Mouse (Mus musculus): ENCODE data around the gene Mtch1. TPM values are rescaled to one million over a fixed set of nuclear protein-coding genes. Genes with fewer than 3 reads are reported as not detected.

Mtch1 gene
- polyA plus RNA-seq, 1 experiment from 2014 or later, result 350 TPM

DNA sequence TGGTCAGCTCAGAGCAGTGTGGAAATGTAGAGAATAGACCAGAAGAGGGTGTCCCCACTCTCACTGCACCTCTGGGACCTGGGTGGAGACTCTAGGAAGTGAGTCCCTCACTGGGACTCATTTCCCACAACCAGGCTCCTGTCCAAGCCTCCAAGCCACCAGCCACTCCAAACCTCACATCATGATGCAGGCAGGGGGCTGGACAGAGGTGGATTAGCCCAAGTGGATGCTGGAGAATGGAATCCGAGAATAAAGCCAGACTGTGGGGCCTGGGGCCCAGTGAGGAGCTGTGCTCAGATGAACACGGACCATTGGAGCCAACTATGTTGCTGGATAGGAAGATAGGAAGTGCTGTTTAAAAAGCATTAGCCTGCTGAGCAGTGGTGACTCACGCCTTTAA, 30.8 kb downstream of the Mtch1 start:
- WGBS, result 69% methylated on average over 3 of the region's 3 CpGs
- no peaks in the 10 kb centered on the region; the same call in 1 of the 2 replicates for H3K27me3 ChIP-seq (replicated peaks; ENCODE audit: insufficient read depth, low read length)
- H3K4me2 ChIP-seq (replicated peaks; ENCODE audit: low read depth, low read length), result no peak overlapping the region
- no peak overlapping the region for H3K27ac ChIP-seq (ENCODE audit: low read length)
- ATAC-seq (no peak), DNase-seq (ENCODE audit: low spot score) (no peak)
- TF ChIP-seq CTCF (IDR thresholded peaks at IDR 0.05), result no peak
- TF ChIP-seq EP300 (IDR thresholded peaks at IDR 0.05), result no peak
- no peaks in the 10 kb centered on the region for H3K4me1 ChIP-seq (ENCODE audit: insufficient read depth, low read depth, low read length)
- no peaks in the 10 kb centered on the region for H3K36me3 ChIP-seq (ENCODE audit: insufficient read depth, low read length)
- no peaks in the 10 kb centered on the region; the same call in 1 of the 2 replicates for H3K9me3 ChIP-seq (ENCODE audit: low read length)
- no peak overlapping the region for H3K9ac ChIP-seq (replicated peaks; ENCODE audit: low read depth)
- H3K4me3 ChIP-seq (ENCODE audit: low read depth, low read length), result no peak overlapping the region

DNA sequence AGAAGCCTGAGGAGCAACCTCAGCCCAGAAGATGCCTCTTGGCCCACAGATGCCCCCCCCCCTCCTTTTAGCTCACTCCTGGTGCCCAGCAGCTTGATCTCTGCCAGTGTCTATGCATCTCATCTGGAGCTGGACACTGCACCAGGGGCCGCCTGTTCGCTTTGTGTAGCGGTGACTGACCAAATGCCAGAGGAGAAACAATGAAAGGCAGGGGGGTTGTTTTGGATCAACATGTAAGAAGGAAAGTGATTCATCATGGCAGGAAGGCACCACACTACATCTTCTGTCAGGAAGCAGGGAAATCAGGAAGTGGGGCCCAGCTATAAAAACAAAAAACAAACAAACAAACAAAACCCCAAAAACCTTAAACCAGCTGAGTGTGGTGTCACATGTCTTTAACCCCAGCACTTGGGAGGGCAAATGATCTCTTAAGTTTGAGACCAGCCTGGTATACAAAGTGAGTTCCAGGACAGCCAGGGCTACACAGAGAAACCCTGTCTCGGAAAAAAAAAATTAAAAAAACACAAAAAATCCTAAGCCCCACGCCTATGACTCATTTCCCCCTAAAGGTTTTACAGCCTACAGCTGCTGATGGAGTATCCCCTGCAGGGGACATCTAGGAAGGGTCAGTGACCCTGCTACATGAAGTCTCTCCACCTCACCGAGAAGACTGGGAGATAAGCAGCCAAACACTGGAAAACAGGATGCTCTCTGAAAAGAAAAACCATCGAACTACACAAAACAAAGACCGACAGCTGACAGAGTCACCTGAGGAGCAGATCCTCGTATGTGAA, 31.9 kb downstream of the Mtch1 start:
- H3K27ac ChIP-seq (ENCODE audit: low read length), result no peak overlapping the region
- ATAC-seq (peak; percentile 53; the same call in 1 of the 2 replicates), DNase-seq (ENCODE audit: low spot score) (peak; percentile 27)
- H3K9ac ChIP-seq (replicated peaks; ENCODE audit: low read depth), result no peak overlapping the region
- no peaks in the 10 kb centered on the region; the same call in 1 of the 2 replicates for H3K9me3 ChIP-seq (ENCODE audit: low read length)
- H3K27me3 ChIP-seq (replicated peaks; ENCODE audit: insufficient read depth, low read length), result no peaks in the 10 kb centered on the region
- no peaks in the 10 kb centered on the region for H3K36me3 ChIP-seq (ENCODE audit: insufficient read depth, low read length)
- 50% methylated on average over 9 of the region's 9 CpGs for WGBS
- no peak overlapping the region for H3K4me2 ChIP-seq (replicated peaks; ENCODE audit: low read depth, low read length)
- no peaks in the 10 kb centered on the region for H3K4me1 ChIP-seq (ENCODE audit: insufficient read depth, low read depth, low read length)
- no peak overlapping the region for H3K4me3 ChIP-seq (ENCODE audit: low read depth, low read length)
- TF ChIP-seq EP300 (IDR thresholded peaks at IDR 0.05), result no peak
- no peak for TF ChIP-seq CTCF (IDR thresholded peaks at IDR 0.05)

DNA sequence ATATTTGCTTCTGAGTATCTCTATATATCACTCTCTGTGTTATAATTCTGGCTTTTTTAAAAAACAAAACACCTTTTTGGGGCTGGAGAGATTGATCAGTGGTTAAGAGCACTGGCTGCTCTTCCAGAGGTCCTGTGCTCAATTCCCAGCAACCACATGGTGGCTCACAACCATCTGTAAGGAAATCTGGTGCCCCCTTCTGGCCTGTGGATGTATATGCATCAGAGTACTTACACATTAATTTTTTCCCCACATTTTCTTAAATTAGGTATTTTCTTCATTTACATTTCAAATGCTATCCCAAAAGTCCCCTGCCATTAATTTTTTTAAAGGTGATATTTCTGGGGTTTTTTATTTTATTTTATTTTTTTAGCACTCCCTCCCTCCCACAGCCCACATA, 34.4 kb downstream of the Mtch1 start:
- Histone ChIP-seq H3K4me2 (replicated peaks; ENCODE audit: low read depth, low read length) (no peak overlapping the region), H3K4me1 (ENCODE audit: insufficient read depth, low read depth, low read length) (no peaks in the 10 kb centered on the region), H3K36me3 (ENCODE audit: insufficient read depth, low read length) (no peaks in the 10 kb centered on the region), H3K4me3 (ENCODE audit: low read depth, low read length) (no peak overlapping the region), H3K9ac (replicated peaks; ENCODE audit: low read depth) (no peak overlapping the region), H3K9me3 (ENCODE audit: low read length) (no peaks in the 10 kb centered on the region; the same call in 1 of the 2 replicates), H3K27me3 (replicated peaks; ENCODE audit: insufficient read depth, low read length) (no peaks in the 10 kb centered on the region), H3K27ac (ENCODE audit: low read length) (no peak overlapping the region)
- TF ChIP-seq EP300 (IDR thresholded peaks at IDR 0.05) (no peak), CTCF (IDR thresholded peaks at IDR 0.05) (peak; percentile 34)
- no peak for ATAC-seq
- DNase-seq (ENCODE audit: low spot score), result no peak

DNA sequence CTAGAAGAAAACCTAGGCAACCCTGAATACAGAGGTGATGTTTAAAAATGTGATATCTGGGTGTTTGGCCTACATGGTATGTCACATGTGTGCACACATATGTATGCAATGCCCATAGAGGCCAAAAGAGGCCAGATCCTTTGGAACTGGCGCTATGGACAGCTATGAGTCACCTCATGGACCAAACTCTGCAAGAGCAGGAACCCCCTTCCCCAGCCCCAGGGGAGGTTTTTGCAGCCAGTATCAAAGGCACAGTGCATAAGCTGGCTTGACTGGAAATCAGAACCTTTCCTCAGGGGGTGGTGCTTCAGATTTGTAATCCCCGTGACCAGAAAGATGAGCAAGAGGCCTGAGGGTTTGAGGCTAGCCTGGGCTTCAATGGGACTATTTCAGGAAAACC, 35.7 kb downstream of the Mtch1 start:
- DNase-seq (ENCODE audit: low spot score) (no peak), ATAC-seq (no peak)
- Histone ChIP-seq H3K9ac (replicated peaks; ENCODE audit: low read depth) (no peak overlapping the region), H3K9me3 (ENCODE audit: low read length) (no peaks in the 10 kb centered on the region; the same call in 1 of the 2 replicates), H3K27me3 (replicated peaks; ENCODE audit: insufficient read depth, low read length) (no peaks in the 10 kb centered on the region), H3K4me2 (replicated peaks; ENCODE audit: low read depth, low read length) (no peak overlapping the region), H3K4me3 (ENCODE audit: low read depth, low read length) (no peak overlapping the region), H3K36me3 (ENCODE audit: insufficient read depth, low read length) (no peaks in the 10 kb centered on the region), H3K27ac (ENCODE audit: low read length) (no peak overlapping the region), H3K4me1 (ENCODE audit: insufficient read depth, low read depth, low read length) (no peaks in the 10 kb centered on the region)
- TF ChIP-seq EP300 (IDR thresholded peaks at IDR 0.05), result no peak
- TF ChIP-seq CTCF (IDR thresholded peaks at IDR 0.05), result no peak
- 89% methylated on average over 2 of the region's 2 CpGs for whole genome bisulfite sequencing

DNA sequence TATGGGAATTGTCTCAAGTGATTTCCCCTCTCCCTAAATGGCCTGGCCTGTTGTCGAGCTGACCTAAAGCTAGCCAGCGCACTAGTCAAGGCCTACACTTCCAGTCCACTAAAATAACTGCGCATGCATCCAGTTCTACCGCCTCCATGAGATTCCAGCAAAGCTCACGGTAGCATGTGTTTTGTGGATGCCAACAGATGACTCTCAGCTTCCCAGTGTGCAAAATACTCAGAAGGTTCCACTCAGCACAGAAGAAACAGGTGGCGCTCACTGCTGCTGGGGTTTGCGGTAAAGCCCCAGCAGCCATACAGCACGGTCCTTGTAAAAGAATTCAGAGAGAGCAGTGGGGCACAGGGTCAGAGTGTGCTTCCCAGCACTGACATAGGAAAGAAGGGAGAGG, 36.1 kb downstream of the Mtch1 start:
- H3K4me2 ChIP-seq (replicated peaks; ENCODE audit: low read depth, low read length), result no peak overlapping the region
- no peaks in the 10 kb centered on the region; the same call in 1 of the 2 replicates for H3K9me3 ChIP-seq (ENCODE audit: low read length)
- H3K9ac ChIP-seq (replicated peaks; ENCODE audit: low read depth), result no peak overlapping the region
- no peaks in the 10 kb centered on the region for H3K27me3 ChIP-seq (replicated peaks; ENCODE audit: insufficient read depth, low read length)
- no peak for TF ChIP-seq CTCF (IDR thresholded peaks at IDR 0.05)
- no peak overlapping the region for H3K4me3 ChIP-seq (ENCODE audit: low read depth, low read length)
- H3K36me3 ChIP-seq (ENCODE audit: insufficient read depth, low read length), result no peaks in the 10 kb centered on the region
- no peak for DNase-seq (ENCODE audit: low spot score)
- no peaks in the 10 kb centered on the region for H3K4me1 ChIP-seq (ENCODE audit: insufficient read depth, low read depth, low read length)
- WGBS, result 86% methylated on average over 8 of the region's 8 CpGs
- no peak overlapping the region for H3K27ac ChIP-seq (ENCODE audit: low read length)
- no peak for ATAC-seq

- Histone ChIP-seq H3K9ac (replicated peaks; ENCODE audit: low read depth) (no peak overlapping the region), H3K4me1 (ENCODE audit: insufficient read depth, low read depth, low read length) (peaks cover 8% of the 10 kb centered on the region; the same call in 1 of the 2 replicates), H3K36me3 (ENCODE audit: insufficient read depth, low read length) (no peaks in the 10 kb centered on the region), H3K27me3 (replicated peaks; ENCODE audit: insufficient read depth, low read length) (no peaks in the 10 kb centered on the region), H3K4me3 (ENCODE audit: low read depth, low read length) (no peak overlapping the region), H3K9me3 (ENCODE audit: low read length) (no peaks in the 10 kb centered on the region; the same call in 1 of the 2 replicates), H3K4me2 (replicated peaks; ENCODE audit: low read depth, low read length) (no peak overlapping the region), H3K27ac (ENCODE audit: low read length) (no peak overlapping the region)
- DNase-seq (ENCODE audit: low spot score), result peak; percentile 27
- TF ChIP-seq CTCF (IDR thresholded peaks at IDR 0.05) (no peak), EP300 (IDR thresholded peaks at IDR 0.05) (no peak)
- WGBS, result 75% methylated on average over 21 of the region's 21 CpGs
- peak; percentile 29; the same call in 1 of the 2 replicates for ATAC-seq
Measured at GRCm38 (mm10) chr17:29310056-29310623, 37.6 kb downstream of the Mtch1 start.
